9 mouse cellular contexts compared by ENCODE assay signal in genomic region chr9:20466761-20467442, GRCm38 (mm10). TPM values are rescaled to one million over a fixed set of nuclear protein-coding genes. Genes with fewer than 3 reads are reported as not detected.
DNase-seq lines count a peak whose midpoint lies in the region; TF ChIP-seq lines count a peak whose summit lies in the region.
"Had no signal": no experiment of that assay in that cellular context is flagged by ENCODE, and none has a peak within 500 bp of the region (broad histone marks: within the 10 kb centered on the region; RNA-seq: fewer than 3 reads in every experiment).

No protein-coding gene starts in this region.

- peak; percentile 49 for TF ChIP-seq CTCF in lung, adult 2 months (IDR thresholded peaks at IDR 0.05; ENCODE audit: insufficient read depth, low read length)

- no peak overlapping the region for H3K4me3 ChIP-seq in lung, adult 2 months (replicated peaks; ENCODE audit: extremely low read depth, low read depth, low read length)
- H3K4me3 ChIP-seq: heart, embryonic 13.5 days had no signal

- TF ChIP-seq POLR2A in lung, adult 2 months (IDR thresholded peaks at IDR 0.05; ENCODE audit: borderline replicate concordance, extremely low read depth, low read depth, low read length) = no peak

- intact Hi-C loops in heart, postnatal 25 days (cut with DNase I) = loop anchor here (5.0 to 10.0 kb wide), 3 partner anchors 118 to 278 kb away; partner anchors contain the start of genes Olfm2, Pin1 and Zfp846

- peak; percentile 86 for DNase-seq in CD4-positive, CD25-positive, alpha-beta regulatory T cell, adult 2 months (ENCODE audit: low read depth, low spot score)
- peak; percentile 75 for DNase-seq in ZHBTc4 (ENCODE audit: low read depth, low spot score)
- peak; percentile 82 for DNase-seq in embryo, embryonic 11 days
- peak; percentile 9 for DNase-seq in heart, postnatal 25 days (ENCODE audit: low spot score)
- DNase-seq in large intestine, adult 2 months (ENCODE audit: low read depth, low spot score) = peak; percentile 48
- DNase-seq in lung, adult 2 months = peak; percentile 47
- DNase-seq in retina, adult 2 months (ENCODE audit: low read depth, low spot score) = peak; percentile 54
- DNase-seq in yolk sac, embryonic 10.5 days (ENCODE audit: low spot score) = peak; percentile 25

- no peaks in the 10 kb centered on the region for H3K4me1 ChIP-seq in lung, adult 2 months (ENCODE audit: control insufficient read depth, insufficient read depth, low read length)
- H3K4me1 ChIP-seq: heart, embryonic 13.5 days had no signal

- 53% methylated on average over 7 of the region's 7 CpGs for WGBS in large intestine, adult 2 months
- WGBS in lung, adult 2 months = 53% methylated on average over 7 of the region's 7 CpGs

RNA-seq across cellular contexts. Expression of gene Zfp26, which starts 6.9 kb away (rescaled TPM):
- total RNA-seq in heart, postnatal 25 days (2021) = 10 to 100 TPM in 1 of 2 experiments, 1 to 10 TPM in 1; 9.1 to 11.9 TPM
- 1.2 and 1.7 TPM in 2 replicates for polyA plus RNA-seq in large intestine, adult 2 months (2012; rRNA removed)
- polyA plus RNA-seq in lung, adult 2 months (2012; rRNA removed) = 1.5 and 2.8 TPM in 2 replicates

RNA-seq across cellular contexts. Expression of gene Zfp426, which starts 25.6 kb away (rescaled TPM):
- 10 to 100 TPM; 10.6 to 12.2 TPM for total RNA-seq in heart, postnatal 25 days (2021)
- polyA plus RNA-seq in large intestine, adult 2 months (2012; rRNA removed) = 2.8 and 4.4 TPM in 2 replicates
- 4.6 and 5.0 TPM in 2 replicates for polyA plus RNA-seq in lung, adult 2 months (2012; rRNA removed)

RNA-seq across cellular contexts. Expression of gene Zfp266, which starts 54.3 kb away (rescaled TPM):
- total RNA-seq in heart, postnatal 25 days (2021) = 10 to 100 TPM; 22.2 to 29.9 TPM
- polyA plus RNA-seq in large intestine, adult 2 months (2012; rRNA removed) = 2.7 and 4.1 TPM in 2 replicates
- polyA plus RNA-seq in lung, adult 2 months (2012; rRNA removed) = 6.6 and 8.9 TPM in 2 replicates

Comparison
In these comparisons a context has a peak if more than half of its experiments do, and no peak if none do; other contexts are left out.
1. DNase-seq: peak in every context shown above with its lines; median percentile 86 in CD4-positive, CD25-positive, alpha-beta regulatory T cell, adult 2 months; 82 in embryo, embryonic 11 days; 75 in ZHBTc4; 54 in retina, adult 2 months; 48 in large intestine, adult 2 months; 47 in lung, adult 2 months; 25 in yolk sac, embryonic 10.5 days; 9 in heart, postnatal 25 days.